Mouse (Mus musculus) stomach, embryonic 14.5 days (tissue): ENCODE data around the gene Ntrk2. TPM values are rescaled to one million over a fixed set of nuclear protein-coding genes. Genes with fewer than 3 reads are reported as not detected.
A peak's percentile ranks its signal among the peaks of the same experiment; 100 is the strongest.
"Not testable (repeated sequence)": the region's sequence is repeated elsewhere in the genome, so short reads cannot be mapped to it uniquely, and the experiment has no call there.

ENCODE experiments used
- ATAC-seq: fragments of 200-750 bp; cut with Nextera tagmentation; 2 replicates; pipeline ENCODE4 v1.8.0; 2017; ENCODE audit warnings: low read depth, moderate TSS enrichment; ENCODE audit not compliant: insufficient number of reproducible peaks, insufficient read depth, low FRiP score
- H3K27ac ChIP-seq: fragments of 300-500 bp; sonication (generic); 2 replicates; pipeline ENCODE4 v1.5.1; 2014; ENCODE audit warnings: mild to moderate bottlenecking, low read length, moderate library complexity, mixed read lengths
- H3K27me3 ChIP-seq: fragments of 300-500 bp; sonication (generic); 2 replicates; pipeline ENCODE4 v1.6.1; 2014; ENCODE audit warnings: low read length, control low read depth, mixed read lengths; ENCODE audit not compliant: control insufficient read depth, insufficient read depth
- H3K36me3 ChIP-seq: fragments of 300-500 bp; sonication (generic); 2 replicates; pipeline ENCODE4 v1.6.1; 2014; ENCODE audit warnings: mild to moderate bottlenecking, control low read depth, low read length, moderate library complexity, mixed read lengths; ENCODE audit not compliant: control insufficient read depth, insufficient read depth
- H3K4me1 ChIP-seq: fragments of 300-500 bp; sonication (generic); 2 replicates; pipeline ENCODE4 v1.6.1; 2014; ENCODE audit warnings: low read length, control low read depth, mixed read lengths; ENCODE audit not compliant: control insufficient read depth, insufficient read depth
- H3K4me2 ChIP-seq: fragments of 300-500 bp; sonication (generic); replicated peaks from 2 replicates; pipeline ENCODE4 v1.6.1; 2014; ENCODE audit warnings: low read depth, low read length, control low read depth
- H3K4me3 ChIP-seq: fragments of 300-500 bp; sonication (generic); 2 replicates; pipeline ENCODE4 v1.5.1; 2014; ENCODE audit warnings: low read depth, low read length, control low read depth
- H3K9ac ChIP-seq: fragments of 300-500 bp; sonication (generic); replicated peaks from 2 replicates; pipeline ENCODE4 v1.6.1; 2014; ENCODE audit warnings: low read depth, mild to moderate bottlenecking, control low read depth, low read length, moderate library complexity, mixed read lengths
- H3K9me3 ChIP-seq: fragments of 300-500 bp; sonication (generic); 2 replicates; pipeline ENCODE4 v1.6.1; 2016; ENCODE audit warnings: low read depth, low read length, control low read depth; ENCODE audit not compliant: control insufficient read depth
- WGBS: fragments of 180-500 bp; shearing (Covaris S2); extraction: QIAGEN DNeasy Blood & Tissue Kit; methylation state at CpG from one replicate; pipeline ENCODE4 v1.1.7; 2014; 5-methylcytosine and 5-hydroxymethylcytosine counted together
- polyA plus RNA-seq: library from polyadenylated mRNA; unstranded; fragments of >200 nt; fragmentation: Nextera tagmentation; extraction: Ambion mirVana; gene quantifications from 2 replicates; pipeline ENCODE4 v1.2.1, GENCODE M21; 2014

Gene Ntrk2
- polyA plus RNA-seq, 1 experiment from 2014 or later = 2.3 TPM

- no peak for ATAC-seq
- WGBS = 23% methylated on average over 4 of the region's 4 CpGs
- Histone ChIP-seq H3K4me3 (no peak overlapping the region), H3K9ac (no peak overlapping the region), H3K36me3 (no peaks in the 10 kb centered on the region), H3K27ac (no peak overlapping the region), H3K27me3 (no peaks in the 10 kb centered on the region), H3K9me3 (no peaks in the 10 kb centered on the region), H3K4me2 (no peak overlapping the region), H3K4me1 (no peaks in the 10 kb centered on the region)
These were observed 286.4 kb downstream of the Ntrk2 start for GRCm38 (mm10) chr13:59092858-59093154.

GRCm38 (mm10) chr13:59094722-59095121 lies 288.4 kb downstream of the Ntrk2 start:
- no peak overlapping the region for H3K27ac ChIP-seq
- H3K9me3 ChIP-seq = no peaks in the 10 kb centered on the region
- H3K36me3 ChIP-seq = no peaks in the 10 kb centered on the region
- H3K9ac ChIP-seq = no peak overlapping the region
- H3K4me3 ChIP-seq = no peak overlapping the region
- ATAC-seq = no peak
- no peaks in the 10 kb centered on the region for H3K4me1 ChIP-seq
- no peaks in the 10 kb centered on the region for H3K27me3 ChIP-seq
- no peak overlapping the region for H3K4me2 ChIP-seq
- 89% methylated on average over 7 of the region's 7 CpGs for WGBS

GRCm38 (mm10) chr13:59095811-59096391 lies 289.5 kb downstream of the Ntrk2 start:
- Histone ChIP-seq H3K27ac (peak overlapping the region; percentile 63; the same call in 1 of the 2 replicates), H3K4me2 (0 out of 2 replicates have a peak overlapping the region, but pooled peaks have one; percentile 25), H3K4me3 (no peak overlapping the region), H3K27me3 (no peaks in the 10 kb centered on the region), H3K9ac (no peak overlapping the region), H3K9me3 (no peaks in the 10 kb centered on the region), H3K4me1 (no peaks in the 10 kb centered on the region), H3K36me3 (no peaks in the 10 kb centered on the region)
- ATAC-seq = no peak
- 18% methylated on average over 10 of the region's 10 CpGs for WGBS

- 48% methylated on average over 10 of the region's 10 CpGs for WGBS
- no peak overlapping the region for H3K27ac ChIP-seq
- no peak for ATAC-seq
- H3K4me1 ChIP-seq = no peaks in the 10 kb centered on the region
- H3K9ac ChIP-seq = no peak overlapping the region
- no peaks in the 10 kb centered on the region for H3K9me3 ChIP-seq
- H3K36me3 ChIP-seq = no peaks in the 10 kb centered on the region
- H3K27me3 ChIP-seq = no peaks in the 10 kb centered on the region
- no peak overlapping the region for H3K4me3 ChIP-seq
- no peak overlapping the region for H3K4me2 ChIP-seq
These were observed 293.7 kb downstream of the Ntrk2 start for GRCm38 (mm10) chr13:59100086-59100485.

GRCm38 (mm10) chr13:59107791-59108190 lies 301.4 kb downstream of the Ntrk2 start:
- not testable (repeated sequence) for H3K27me3 ChIP-seq, H3K4me3 ChIP-seq, H3K27ac ChIP-seq, H3K36me3 ChIP-seq, H3K4me1 ChIP-seq, H3K9me3 ChIP-seq, H3K9ac ChIP-seq, ATAC-seq, H3K4me2 ChIP-seq
- WGBS = 89% methylated on average over 10 of the region's 10 CpGs

- Histone ChIP-seq H3K4me1 (no peaks in the 10 kb centered on the region), H3K36me3 (no peaks in the 10 kb centered on the region), H3K9me3 (no peaks in the 10 kb centered on the region), H3K27me3 (no peaks in the 10 kb centered on the region), H3K4me2 (no peak overlapping the region), H3K4me3 (no peak overlapping the region), H3K9ac (no peak overlapping the region), H3K27ac (no peak overlapping the region)
- 89% methylated on average over 5 of the region's 5 CpGs for WGBS
- no peak for ATAC-seq
These were observed 303.7 kb downstream of the Ntrk2 start for GRCm38 (mm10) chr13:59110107-59110506.

GRCm38 (mm10) chr13:59114684-59115083 lies 308.3 kb downstream of the Ntrk2 start:
- Histone ChIP-seq H3K9ac (no peak overlapping the region), H3K4me2 (no peak overlapping the region), H3K27ac (no peak overlapping the region), H3K4me1 (no peaks in the 10 kb centered on the region), H3K4me3 (no peak overlapping the region), H3K9me3 (no peaks in the 10 kb centered on the region), H3K36me3 (no peaks in the 10 kb centered on the region), H3K27me3 (no peaks in the 10 kb centered on the region)
- 94% methylated on average over 1 of the region's 1 CpGs for WGBS
- no peak for ATAC-seq

GRCm38 (mm10) chr13:59115551-59115950 lies 309.2 kb downstream of the Ntrk2 start:
- 89% methylated on average over 14 of the region's 14 CpGs for WGBS
- H3K36me3 ChIP-seq = no peaks in the 10 kb centered on the region
- H3K27me3 ChIP-seq = no peaks in the 10 kb centered on the region
- H3K9me3 ChIP-seq = no peaks in the 10 kb centered on the region
- no peaks in the 10 kb centered on the region for H3K4me1 ChIP-seq
- H3K27ac ChIP-seq = no peak overlapping the region
- H3K9ac ChIP-seq = no peak overlapping the region
- no peak overlapping the region for H3K4me2 ChIP-seq
- H3K4me3 ChIP-seq = no peak overlapping the region
- no peak for ATAC-seq

GRCm38 (mm10) chr13:59117233-59117632 lies 310.9 kb downstream of the Ntrk2 start:
- Histone ChIP-seq H3K9ac (no peak overlapping the region), H3K4me1 (no peaks in the 10 kb centered on the region), H3K36me3 (no peaks in the 10 kb centered on the region), H3K4me3 (no peak overlapping the region), H3K9me3 (no peaks in the 10 kb centered on the region), H3K27me3 (no peaks in the 10 kb centered on the region), H3K27ac (no peak overlapping the region), H3K4me2 (no peak overlapping the region)
- 77% methylated on average over 5 of the region's 5 CpGs for WGBS
- no peak for ATAC-seq
